Mouse (Mus musculus) lung, embryonic 14.5 days (tissue): ENCODE measurements around the gene Rbl1. TPM values are rescaled to one million over a fixed set of nuclear protein-coding genes. Genes with fewer than 3 reads are reported as not detected.
A peak's percentile ranks its signal among the peaks of the same experiment; 100 is the strongest.

Source experiments
- ATAC-seq: fragments of 200-750 bp; cut with Nextera tagmentation; 2 replicates; pipeline ENCODE4 v1.8.0; 2017; ENCODE audit warnings: mild to moderate bottlenecking, moderate TSS enrichment, moderate library complexity; ENCODE audit not compliant: insufficient read depth
- DNase-seq: peaks from one replicate; pipeline ENCODE4 v3.0.0-alpha.2; 2015
- H3K27ac ChIP-seq: fragments of 300-500 bp; sonication (generic); 2 replicates; pipeline ENCODE4 v1.5.1; 2014; ENCODE audit warnings: low read depth, mild to moderate bottlenecking, moderate library complexity
- H3K27me3 ChIP-seq: fragments of 300-500 bp; sonication (generic); 2 replicates; pipeline ENCODE4 v1.6.1; 2014; ENCODE audit warnings: low read length, control low read depth; ENCODE audit not compliant: insufficient read depth
- H3K36me3 ChIP-seq: fragments of 300-500 bp; sonication (generic); 2 replicates; pipeline ENCODE4 v1.6.1; 2014; ENCODE audit warnings: control low read depth; ENCODE audit not compliant: insufficient read depth
- H3K4me1 ChIP-seq: fragments of 300-500 bp; sonication (generic); 2 replicates; pipeline ENCODE4 v1.6.1; 2014; ENCODE audit warnings: antibody characterized with exemption, control low read depth; ENCODE audit not compliant: insufficient read depth
- H3K4me2 ChIP-seq: fragments of 300-500 bp; sonication (generic); 2 replicates; pipeline ENCODE4 v1.6.1; 2014; ENCODE audit warnings: mild to moderate bottlenecking
- H3K4me3 ChIP-seq: fragments of 300-500 bp; sonication (generic); 2 replicates; pipeline ENCODE4 v1.5.1; 2014; ENCODE audit warnings: low read depth, low read length
- H3K9ac ChIP-seq: fragments of 300-500 bp; sonication (generic); 2 replicates; pipeline ENCODE4 v1.6.1; 2014
- H3K9me3 ChIP-seq: fragments of 300-500 bp; sonication (generic); 2 replicates; pipeline ENCODE4 v1.6.1; 2016; ENCODE audit warnings: low read depth, low read length, control low read depth
- CTCF ChIP-seq: IDR thresholded peaks from 2 replicates; pipeline ENCODE4 v1.5.1; 2016; ENCODE audit warnings: antibody characterized with exemption, low read depth
- WGBS: fragments of 180-500 bp; shearing (Covaris S2); extraction: QIAGEN DNeasy Blood & Tissue Kit; methylation state at CpG from one replicate; pipeline ENCODE4 v1.1.7; 2014; 5-methylcytosine and 5-hydroxymethylcytosine counted together
- polyA plus RNA-seq: library from polyadenylated mRNA; unstranded; fragments of >200 nt; fragmentation: Nextera tagmentation; extraction: Ambion mirVana; gene quantifications from 2 replicates; pipeline ENCODE4 v1.2.1, GENCODE M21; 2014

The Rbl1 gene
- polyA plus RNA-seq, 1 experiment from 2014 or later, result 37.3 TPM

- Histone ChIP-seq H3K4me1 (no peaks in the 10 kb centered on the region), H3K27me3 (no peaks in the 10 kb centered on the region), H3K27ac (no peak overlapping the region), H3K36me3 (no peaks in the 10 kb centered on the region), H3K4me3 (no peak overlapping the region), H3K9ac (no peak overlapping the region), H3K9me3 (no peaks in the 10 kb centered on the region), H3K4me2 (no peak overlapping the region)
- TF ChIP-seq CTCF, result no peak
- no peak for DNase-seq
- 83% methylated on average over 9 of the region's 9 CpGs for WGBS
- no peak for ATAC-seq
Observed at GRCm38 (mm10) chr2:157137959-157138731, 66.2 kb downstream of the Rbl1 start.

- Histone ChIP-seq H3K9me3 (no peaks in the 10 kb centered on the region), H3K9ac (no peak overlapping the region), H3K27ac (peak overlapping the region; percentile 20; the same call in 1 of the 2 replicates), H3K27me3 (no peaks in the 10 kb centered on the region), H3K4me3 (no peak overlapping the region), H3K4me2 (no peak overlapping the region), H3K36me3 (no peaks in the 10 kb centered on the region), H3K4me1 (no peaks in the 10 kb centered on the region)
- DNase-seq, result peak; percentile 39
- ATAC-seq, result no peak
- no peak for TF ChIP-seq CTCF
- WGBS, result 54% methylated on average over 2 of the region's 2 CpGs
Observed at GRCm38 (mm10) chr2:157136646-157137045, 67.7 kb downstream of the Rbl1 start.

GRCm38 (mm10) chr2:157136176-157136575, 68.2 kb downstream of the Rbl1 start:
- Histone ChIP-seq H3K4me3 (no peak overlapping the region), H3K9ac (no peak overlapping the region), H3K36me3 (no peaks in the 10 kb centered on the region), H3K4me2 (no peak overlapping the region), H3K4me1 (no peaks in the 10 kb centered on the region), H3K27ac (no peak overlapping the region), H3K27me3 (no peaks in the 10 kb centered on the region), H3K9me3 (no peaks in the 10 kb centered on the region)
- ATAC-seq (no peak), DNase-seq (no peak)
- 85% methylated on average over 4 of the region's 4 CpGs for WGBS
- no peak for TF ChIP-seq CTCF

- Histone ChIP-seq H3K4me3 (peak overlapping the region; percentile 70), H3K4me1 (no peaks in the 10 kb centered on the region), H3K27ac (peak overlapping the region; percentile 66), H3K9ac (peak overlapping the region; percentile 68), H3K36me3 (no peaks in the 10 kb centered on the region), H3K4me2 (peak overlapping the region; percentile 83), H3K9me3 (no peaks in the 10 kb centered on the region), H3K27me3 (no peaks in the 10 kb centered on the region)
- no peak for TF ChIP-seq CTCF
- DNase-seq (peak; percentile 53), ATAC-seq (no peak)
- 80% methylated on average over 10 of the region's 10 CpGs for WGBS
Observed at GRCm38 (mm10) chr2:157135529-157136120, 68.7 kb downstream of the Rbl1 start.

GRCm38 (mm10) chr2:157135014-157135413, 69.3 kb downstream of the Rbl1 start, which contains the start of gene Samhd1:
TSS of gene Samhd1 (minus strand) at chr2:157135265.
- DNase-seq (peak; percentile 98), ATAC-seq (peak; percentile 91)
- Histone ChIP-seq H3K27me3 (no peaks in the 10 kb centered on the region), H3K4me2 (peak within 1 kb of the TSS; percentile 83), H3K36me3 (no peaks in the 10 kb centered on the region), H3K9ac (peak within 1 kb of the TSS; percentile 68), H3K27ac (peak within 1 kb of the TSS; percentile 66), H3K9me3 (no peaks in the 10 kb centered on the region), H3K4me1 (no peaks in the 10 kb centered on the region), H3K4me3 (peak within 1 kb of the TSS; percentile 70)
- under 1% methylated on average over 32 of the region's 32 CpGs for WGBS
- no peak for TF ChIP-seq CTCF

- Histone ChIP-seq H3K9ac (peak overlapping the region; percentile 68), H3K4me3 (peak overlapping the region; percentile 70), H3K27ac (peak overlapping the region; percentile 66), H3K9me3 (no peaks in the 10 kb centered on the region), H3K36me3 (0 out of 2 replicates have a peak, but pooled peaks cover 1% of the 10 kb centered on the region), H3K4me2 (peak overlapping the region; percentile 83), H3K4me1 (no peaks in the 10 kb centered on the region), H3K27me3 (no peaks in the 10 kb centered on the region)
- TF ChIP-seq CTCF, result no peak
- DNase-seq, result peak; percentile 42
- WGBS, result under 1% methylated on average over 25 of the region's 25 CpGs
- peak; percentile 77 for ATAC-seq
Observed at GRCm38 (mm10) chr2:157134479-157134931, 69.8 kb downstream of the Rbl1 start.
